Mouse (Mus musculus): ENCODE results near the gene Spred1.
"Not testable (repeated sequence)": the region's sequence is repeated elsewhere in the genome, so short reads cannot be mapped to it uniquely, and the experiment has no call there.

The Spred1 gene

GRCm38 (mm10) chr2:117120246-117121211, 645 bp upstream of the Spred1 start:
- peak; percentile 91 for DNase-seq (ENCODE audit: low spot score)

- DNase-seq (ENCODE audit: low spot score), result no peak
Observed at GRCm38 (mm10) chr2:117121984-117122605, 921 bp downstream of the Spred1 start.

- peak; percentile 51 for DNase-seq (ENCODE audit: low spot score)
Observed at GRCm38 (mm10) chr2:117122701-117123337, 1.6 kb downstream of the Spred1 start.

GRCm38 (mm10) chr2:117123701-117124100, 2.5 kb downstream of the Spred1 start:
- no peak for DNase-seq (ENCODE audit: low spot score)

GRCm38 (mm10) chr2:117124839-117125238, 3.7 kb downstream of the Spred1 start:
- DNase-seq (ENCODE audit: low spot score), result no peak

GRCm38 (mm10) chr2:117129156-117129555, 8.0 kb downstream of the Spred1 start:
- no peak for DNase-seq (ENCODE audit: low spot score)

- DNase-seq (ENCODE audit: low spot score), result not testable (repeated sequence)
Observed at GRCm38 (mm10) chr2:117131041-117131440, 9.9 kb downstream of the Spred1 start.

- DNase-seq (ENCODE audit: low spot score), result no peak
Observed at GRCm38 (mm10) chr2:117131910-117132309, 10.7 kb downstream of the Spred1 start.

GRCm38 (mm10) chr2:117133541-117133940, 12.4 kb downstream of the Spred1 start:
- DNase-seq (ENCODE audit: low spot score), result no peak

- no peak for DNase-seq (ENCODE audit: low spot score)
Observed at GRCm38 (mm10) chr2:117137751-117138150, 16.6 kb downstream of the Spred1 start.

- no peak for DNase-seq (ENCODE audit: low spot score)
Observed at GRCm38 (mm10) chr2:117138932-117139331, 17.8 kb downstream of the Spred1 start.

- DNase-seq (ENCODE audit: low spot score), result no peak
Observed at GRCm38 (mm10) chr2:117139977-117140376, 18.8 kb downstream of the Spred1 start.

- DNase-seq (ENCODE audit: low spot score), result no peak
Observed at GRCm38 (mm10) chr2:117143106-117143505, 21.9 kb downstream of the Spred1 start.

- DNase-seq (ENCODE audit: low spot score), result no peak
Observed at GRCm38 (mm10) chr2:117146026-117146425, 24.9 kb downstream of the Spred1 start.

GRCm38 (mm10) chr2:117146617-117147016, 25.4 kb downstream of the Spred1 start:
- DNase-seq (ENCODE audit: low spot score), result no peak

- DNase-seq (ENCODE audit: low spot score), result no peak
Observed at GRCm38 (mm10) chr2:117152161-117152560, 31.0 kb downstream of the Spred1 start.

- no peak for DNase-seq (ENCODE audit: low spot score)
Observed at GRCm38 (mm10) chr2:117168379-117168778, 47.2 kb downstream of the Spred1 start.

- no peak for DNase-seq (ENCODE audit: low spot score)
Observed at GRCm38 (mm10) chr2:117169037-117169436, 47.9 kb downstream of the Spred1 start.

GRCm38 (mm10) chr2:117172981-117173380, 51.8 kb downstream of the Spred1 start:
- DNase-seq (ENCODE audit: low spot score), result peak; percentile 32

- DNase-seq (ENCODE audit: low spot score), result no peak
Observed at GRCm38 (mm10) chr2:117176066-117176465, 54.9 kb downstream of the Spred1 start.

- DNase-seq (ENCODE audit: low spot score), result no peak
Observed at GRCm38 (mm10) chr2:117176937-117177336, 55.8 kb downstream of the Spred1 start.

- peak; percentile 87 for DNase-seq (ENCODE audit: low spot score)
Observed at GRCm38 (mm10) chr2:117180250-117180885, 59.2 kb downstream of the Spred1 start.
